Mouse (Mus musculus): ENCODE results near the gene Pelp1. TPM values are rescaled to one million over a fixed set of nuclear protein-coding genes. Genes with fewer than 3 reads are reported as not detected.
A peak's percentile ranks its signal among the peaks of the same experiment; 100 is the strongest.
"Not testable (repeated sequence)": the region's sequence is repeated elsewhere in the genome, so short reads cannot be mapped to it uniquely, and the experiment has no call there.

The Pelp1 gene
- polyA plus RNA-seq, 1 experiment from 2014 or later: 40.0 TPM

DNA sequence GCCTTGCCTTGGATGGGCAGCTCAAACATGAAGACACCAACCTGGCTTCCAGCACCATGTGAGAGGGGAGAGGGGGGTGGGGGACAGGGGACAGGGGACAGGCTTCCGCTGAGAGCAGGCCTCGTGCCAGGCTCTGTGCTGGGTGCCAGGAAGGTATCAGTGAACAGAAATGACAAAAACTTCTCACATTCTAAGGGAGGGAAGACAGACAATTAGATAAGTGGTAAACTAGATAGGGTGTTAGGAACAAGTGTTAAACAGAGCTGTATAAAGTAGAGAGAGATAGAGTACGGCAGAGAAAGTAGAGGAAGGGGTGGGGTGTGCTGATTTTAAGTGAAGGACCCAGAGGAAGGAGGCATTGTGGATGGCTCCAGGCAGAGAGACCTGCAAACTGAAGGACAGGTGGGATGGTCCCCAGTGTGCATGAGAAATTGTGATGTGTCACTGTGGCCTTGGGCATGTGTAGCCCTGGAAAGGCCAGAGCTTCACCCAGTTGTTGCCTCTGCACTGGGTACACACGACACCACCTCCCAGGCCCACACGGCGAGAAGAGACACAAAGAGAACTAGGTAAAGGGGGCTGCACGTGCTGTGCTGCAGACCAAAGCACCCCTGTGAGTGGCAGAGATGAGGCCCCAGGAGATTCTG lies 29.0 kb upstream of the Pelp1 start:
- Histone ChIP-seq H3K9me3 (no peaks in the 10 kb centered on the region), H3K4me3 (no peak overlapping the region), H3K27ac (replicated peaks) (no peak overlapping the region), H3K9ac (replicated peaks) (no peak overlapping the region), H3K4me1 (peaks cover 14% of the 10 kb centered on the region), H3K4me2 (replicated peaks) (no peak overlapping the region), H3K27me3 (no peaks in the 10 kb centered on the region), H3K36me3 (peaks cover 60% of the 10 kb centered on the region)
- 93% methylated on average over 7 of the region's 7 CpGs for WGBS
- no peak for ATAC-seq (ENCODE audit: low FRiP score, low read depth)

DNA sequence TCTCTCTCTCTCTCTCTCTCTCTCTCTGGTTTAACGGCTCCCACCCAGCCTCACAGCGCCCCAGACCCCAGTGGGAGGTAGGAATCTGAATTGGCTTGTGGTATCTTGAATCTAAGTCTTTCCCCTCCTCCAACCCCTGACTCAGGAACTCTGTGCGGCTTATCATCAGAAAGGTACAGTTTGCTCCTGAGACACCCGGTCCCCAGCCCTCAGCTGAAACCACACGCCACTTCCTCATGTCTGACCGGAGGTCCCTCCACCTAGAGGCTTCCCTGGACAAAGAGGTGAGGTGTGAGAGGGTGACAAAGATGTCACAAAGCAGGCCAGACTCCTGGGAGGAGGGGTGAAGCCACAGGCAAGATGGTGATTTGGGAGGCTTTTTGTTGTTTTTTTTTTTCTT lies 27.6 kb upstream of the Pelp1 start:
- H3K36me3 ChIP-seq: peaks cover 60% of the 10 kb centered on the region
- no peaks in the 10 kb centered on the region for H3K27me3 ChIP-seq
- H3K4me2 ChIP-seq (replicated peaks): no peak overlapping the region
- peaks cover 23% of the 10 kb centered on the region for H3K4me1 ChIP-seq
- no peak for ATAC-seq (ENCODE audit: low FRiP score, low read depth)
- H3K4me3 ChIP-seq: no peak overlapping the region
- no peak overlapping the region for H3K9ac ChIP-seq (replicated peaks)
- H3K27ac ChIP-seq (replicated peaks): no peak overlapping the region
- H3K9me3 ChIP-seq: no peaks in the 10 kb centered on the region
- 85% methylated on average over 6 of the region's 6 CpGs for WGBS

- 81% methylated on average over 5 of the region's 5 CpGs for WGBS
- no peaks in the 10 kb centered on the region for H3K27me3 ChIP-seq
- no peak for ATAC-seq (ENCODE audit: low FRiP score, low read depth)
- no peak overlapping the region for H3K9ac ChIP-seq (replicated peaks)
- no peak overlapping the region for H3K4me3 ChIP-seq
- no peak overlapping the region for H3K27ac ChIP-seq (replicated peaks)
- no peak overlapping the region for H3K4me2 ChIP-seq (replicated peaks)
- H3K4me1 ChIP-seq: peaks cover 31% of the 10 kb centered on the region
- H3K9me3 ChIP-seq: no peaks in the 10 kb centered on the region
- peaks cover 46% of the 10 kb centered on the region for H3K36me3 ChIP-seq
These were observed 25.6 kb upstream of the Pelp1 start for GRCm38 (mm10) chr11:70435476-70435875.

DNA sequence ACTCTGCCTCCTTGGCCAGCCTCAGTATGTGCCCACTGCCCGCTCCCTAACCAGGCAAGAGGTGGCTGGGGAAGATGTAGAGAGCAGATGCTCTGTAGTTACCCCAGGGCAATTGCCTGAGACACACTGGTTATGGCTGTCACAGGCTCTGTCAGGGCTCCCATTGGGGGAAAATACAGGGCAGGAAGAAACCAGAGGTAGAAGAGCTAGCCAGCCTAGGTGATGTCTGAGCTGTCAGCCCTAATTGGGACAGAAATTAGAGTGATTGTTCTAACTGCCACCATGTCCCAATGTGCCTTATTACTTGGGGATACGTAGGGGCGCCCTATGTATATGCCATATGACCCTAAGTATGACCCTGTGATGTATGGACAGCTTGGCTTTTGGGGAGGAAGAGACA lies 24.1 kb upstream of the Pelp1 start:
- WGBS: 93% methylated on average over 3 of the region's 3 CpGs
- Histone ChIP-seq H3K27me3 (no peaks in the 10 kb centered on the region), H3K4me1 (peaks cover 31% of the 10 kb centered on the region), H3K9ac (replicated peaks) (peak overlapping the region; percentile 78; the same call in 1 of the 2 replicates), H3K9me3 (no peaks in the 10 kb centered on the region), H3K4me2 (replicated peaks) (peak overlapping the region; percentile 71), H3K4me3 (peak overlapping the region; percentile 78), H3K27ac (replicated peaks) (no peak overlapping the region), H3K36me3 (peaks cover 31% of the 10 kb centered on the region)
- no peak for ATAC-seq (ENCODE audit: low FRiP score, low read depth)

GRCm38 (mm10) chr11:70433569-70433943 lies 23.7 kb upstream of the Pelp1 start:
- peaks cover 31% of the 10 kb centered on the region for H3K4me1 ChIP-seq
- H3K27me3 ChIP-seq: no peaks in the 10 kb centered on the region
- H3K27ac ChIP-seq (replicated peaks): no peak overlapping the region
- peak overlapping the region; percentile 78 for H3K4me3 ChIP-seq
- H3K36me3 ChIP-seq: peaks cover 27% of the 10 kb centered on the region
- peak overlapping the region; percentile 71 for H3K4me2 ChIP-seq (replicated peaks)
- ATAC-seq (ENCODE audit: low FRiP score, low read depth): no peak
- H3K9ac ChIP-seq (replicated peaks): peak overlapping the region; percentile 78
- WGBS: 81% methylated on average over 1 of the region's 1 CpGs
- no peaks in the 10 kb centered on the region for H3K9me3 ChIP-seq

DNA sequence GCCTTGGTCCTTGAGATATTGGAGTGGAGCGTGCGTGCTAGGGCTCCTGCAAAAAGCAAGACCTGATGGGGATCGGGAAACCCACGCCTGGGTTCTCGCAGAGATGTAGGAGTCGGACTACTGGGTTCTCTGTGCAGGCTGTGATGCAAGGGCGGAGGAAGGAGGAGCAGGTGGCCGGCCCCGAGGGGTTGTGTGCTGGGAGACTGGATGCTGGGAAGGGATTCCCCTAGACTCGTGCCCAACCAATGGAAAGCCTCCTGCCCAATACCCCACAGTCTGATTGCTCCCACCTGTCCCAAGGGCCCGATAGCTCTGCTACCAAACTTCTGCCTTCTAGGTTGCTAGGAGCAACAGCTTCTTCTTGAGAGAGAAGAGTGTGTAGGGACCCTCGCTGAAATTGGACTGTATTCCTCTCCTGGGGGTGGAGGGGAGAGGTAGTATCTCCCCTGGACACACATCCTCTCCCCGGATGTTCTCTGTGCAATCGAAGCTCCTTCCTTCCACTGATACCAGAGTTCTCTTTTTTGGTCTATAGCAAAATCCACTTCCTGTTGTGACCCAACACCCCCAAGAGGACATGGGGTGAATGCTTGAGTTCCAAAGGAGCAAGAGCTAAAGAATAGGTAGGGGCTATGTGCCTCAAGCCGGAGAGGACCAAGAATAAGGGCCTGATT lies 23.2 kb upstream of the Pelp1 start:
- Histone ChIP-seq H3K9ac (replicated peaks) (peak overlapping the region; percentile 78), H3K4me2 (replicated peaks) (peak overlapping the region; percentile 71), H3K36me3 (peaks cover 21% of the 10 kb centered on the region), H3K4me1 (peaks cover 31% of the 10 kb centered on the region), H3K27me3 (no peaks in the 10 kb centered on the region), H3K27ac (replicated peaks) (peak overlapping the region; percentile 90), H3K9me3 (no peaks in the 10 kb centered on the region), H3K4me3 (peak overlapping the region; percentile 78)
- peak; percentile 44 for ATAC-seq (ENCODE audit: low FRiP score, low read depth)
- WGBS: 8% methylated on average over 15 of the region's 15 CpGs

GRCm38 (mm10) chr11:70432048-70432894 lies 22.4 kb upstream of the Pelp1 start, which contains the start of gene Arrb2:
Gene Arrb2, plus strand, starts transcription at chr11:70432635.
- Histone ChIP-seq H3K4me2 (replicated peaks) (peak within 1 kb of the TSS; percentile 71), H3K36me3 (peaks cover 15% of the 10 kb centered on the region), H3K9ac (replicated peaks) (peak within 1 kb of the TSS; percentile 78), H3K9me3 (no peaks in the 10 kb centered on the region), H3K27me3 (no peaks in the 10 kb centered on the region), H3K4me1 (peaks cover 31% of the 10 kb centered on the region), H3K27ac (replicated peaks) (peak within 1 kb of the TSS; percentile 90), H3K4me3 (peak within 1 kb of the TSS; percentile 78)
- under 1% methylated on average over 74 of the region's 75 CpGs for WGBS
- peak; percentile 95 for ATAC-seq (ENCODE audit: low FRiP score, low read depth)

- Histone ChIP-seq H3K4me3 (0 out of 2 replicates have a peak overlapping the region, but pooled peaks have one; percentile 78), H3K9ac (replicated peaks) (no peak overlapping the region; the same call in 1 of the 2 replicates), H3K27me3 (no peaks in the 10 kb centered on the region), H3K9me3 (no peaks in the 10 kb centered on the region), H3K27ac (replicated peaks) (peak overlapping the region; percentile 90), H3K36me3 (peaks cover 8% of the 10 kb centered on the region), H3K4me2 (replicated peaks) (peak overlapping the region; percentile 71), H3K4me1 (peaks cover 31% of the 10 kb centered on the region)
- WGBS: 30% methylated on average over 5 of the region's 5 CpGs
- ATAC-seq (ENCODE audit: low FRiP score, low read depth): no peak
These were observed 21.7 kb upstream of the Pelp1 start for GRCm38 (mm10) chr11:70431574-70431973.

GRCm38 (mm10) chr11:70426598-70426997 lies 16.8 kb upstream of the Pelp1 start:
- not testable (repeated sequence) for H3K9me3 ChIP-seq; H3K27ac ChIP-seq (replicated peaks); ATAC-seq (ENCODE audit: low FRiP score, low read depth); H3K4me3 ChIP-seq; H3K27me3 ChIP-seq; H3K36me3 ChIP-seq; H3K9ac ChIP-seq (replicated peaks); H3K4me1 ChIP-seq; H3K4me2 ChIP-seq (replicated peaks)
- WGBS: 75% methylated on average over 6 of the region's 6 CpGs

- ATAC-seq (ENCODE audit: low FRiP score, low read depth): no peak
- no peak overlapping the region for H3K4me2 ChIP-seq (replicated peaks)
- no peaks in the 10 kb centered on the region for H3K36me3 ChIP-seq
- peaks cover 5% of the 10 kb centered on the region; the same call in 1 of the 2 replicates for H3K27me3 ChIP-seq
- WGBS: 80% methylated on average over 5 of the region's 5 CpGs
- H3K9me3 ChIP-seq: no peaks in the 10 kb centered on the region
- no peaks in the 10 kb centered on the region for H3K4me1 ChIP-seq
- H3K9ac ChIP-seq (replicated peaks): no peak overlapping the region
- H3K4me3 ChIP-seq: no peak overlapping the region
- no peak overlapping the region for H3K27ac ChIP-seq (replicated peaks)
These were observed 9.7 kb upstream of the Pelp1 start for GRCm38 (mm10) chr11:70419486-70419885.

DNA sequence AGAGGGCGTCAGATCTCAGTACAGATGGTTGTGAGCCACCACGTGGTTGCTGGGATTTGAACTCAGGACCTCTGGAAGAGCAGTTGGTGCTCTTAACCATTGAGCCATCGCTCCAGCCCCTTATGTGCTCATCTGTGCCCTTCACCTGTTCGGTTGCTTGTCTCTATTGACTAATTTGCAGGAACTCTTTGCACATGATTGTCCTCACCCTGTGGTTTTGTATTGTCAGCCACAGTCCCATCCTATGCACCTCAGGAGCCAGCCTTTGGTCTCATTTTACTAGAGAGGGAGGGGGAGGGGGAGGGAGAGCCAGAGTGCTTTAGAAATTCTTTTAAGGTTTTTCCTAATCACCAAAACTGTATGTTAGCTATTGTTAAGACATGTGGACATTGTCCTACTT lies 8.4 kb upstream of the Pelp1 start:
- Histone ChIP-seq H3K4me1 (no peaks in the 10 kb centered on the region), H3K4me3 (no peak overlapping the region), H3K36me3 (no peaks in the 10 kb centered on the region), H3K9me3 (no peaks in the 10 kb centered on the region), H3K27me3 (peaks cover 5% of the 10 kb centered on the region; the same call in 1 of the 2 replicates), H3K9ac (replicated peaks) (no peak overlapping the region), H3K27ac (replicated peaks) (no peak overlapping the region), H3K4me2 (replicated peaks) (no peak overlapping the region)
- WGBS: 65% methylated on average over 4 of the region's 4 CpGs
- no peak for ATAC-seq (ENCODE audit: low FRiP score, low read depth)

GRCm38 (mm10) chr11:70413961-70414360 lies 4.1 kb upstream of the Pelp1 start:
- whole genome bisulfite sequencing: 15% methylated on average over 3 of the region's 3 CpGs
- H3K27ac ChIP-seq (replicated peaks): no peak overlapping the region
- no peaks in the 10 kb centered on the region for H3K36me3 ChIP-seq
- H3K9ac ChIP-seq (replicated peaks): no peak overlapping the region
- peaks cover 5% of the 10 kb centered on the region; the same call in 1 of the 2 replicates for H3K27me3 ChIP-seq
- peaks cover 10% of the 10 kb centered on the region for H3K4me1 ChIP-seq
- H3K4me3 ChIP-seq: no peak overlapping the region
- no peak for ATAC-seq (ENCODE audit: low FRiP score, low read depth)
- H3K9me3 ChIP-seq: no peaks in the 10 kb centered on the region
- no peak overlapping the region for H3K4me2 ChIP-seq (replicated peaks)
